Mouse (Mus musculus): Measurements from ENCODE around the gene Crip1. TPM values are rescaled to one million over a fixed set of nuclear protein-coding genes. Genes with fewer than 3 reads are reported as not detected.

The Crip1 gene
- polyA plus RNA-seq, 1 experiment from 2014 or later = 30.6 TPM

Other genes starting within 250 kb of the Crip1 start
- gene Jag2, start 216.5 kb upstream of the Crip1 start, polyA plus RNA-seq (2015; fragmentation: Nextera tagmentation; extraction: Ambion mirVana) = 7.9 and 10.7 TPM in 2 replicates
- 53.4 and 57.0 TPM in 2 replicates for gene Nudt14, start 204.2 kb upstream of the Crip1 start, polyA plus RNA-seq (2015; fragmentation: Nextera tagmentation; extraction: Ambion mirVana)
- gene Btbd6, start 169.8 kb upstream of the Crip1 start, polyA plus RNA-seq (2015; fragmentation: Nextera tagmentation; extraction: Ambion mirVana) = 41.4 and 49.7 TPM in 2 replicates
- gene Brf1, start 145.6 kb upstream of the Crip1 start, polyA plus RNA-seq (2015; fragmentation: Nextera tagmentation; extraction: Ambion mirVana) = 60.8 and 64.6 TPM in 2 replicates
- gene Pacs2, start 131.8 kb upstream of the Crip1 start, polyA plus RNA-seq (2015; fragmentation: Nextera tagmentation; extraction: Ambion mirVana) = 21.7 and 23.2 TPM in 2 replicates
- not detected in 2 replicates for gene Tex22, start 71.8 kb upstream of the Crip1 start, polyA plus RNA-seq (2015; fragmentation: Nextera tagmentation; extraction: Ambion mirVana)
- 15.6 and 17.2 TPM in 2 replicates for gene Mta1, start 48.0 kb upstream of the Crip1 start, polyA plus RNA-seq (2015; fragmentation: Nextera tagmentation; extraction: Ambion mirVana)
- 426 and 444 TPM in 2 replicates for gene Crip2, start 6.1 kb upstream of the Crip1 start, polyA plus RNA-seq (2015; fragmentation: Nextera tagmentation; extraction: Ambion mirVana)
- 20.2 and 21.5 TPM in 2 replicates for gene Tedc1, start 10.1 kb downstream of the Crip1 start, polyA plus RNA-seq (2015; fragmentation: Nextera tagmentation; extraction: Ambion mirVana)
- 38.8 and 46.9 TPM in 2 replicates for gene Tmem121, start 39.6 kb downstream of the Crip1 start, polyA plus RNA-seq (2015; fragmentation: Nextera tagmentation; extraction: Ambion mirVana)

All from forebrain, embryonic 16.5 days (tissue).